Mouse (Mus musculus) layer of hippocampus, adult 18-20 months (tissue): Measurements from ENCODE around the gene Tm4sf20. TPM values are rescaled to one million over a fixed set of nuclear protein-coding genes. Genes with fewer than 3 reads are reported as not detected.

Source experiments
- DNase-seq, 2 experiments: peaks; one replicate each; pipeline ENCODE4 v3.0.0; 2022; ENCODE audit warnings: low spot score in 2 of 2
- total RNA-seq, 2 experiments: library from RNA; stranded (reverse); gene quantifications; 2 replicates each; pipeline ENCODE4 v1.2.3; 2021

Tm4sf20 gene
- total RNA-seq, 2 experiments from 2014 or later: not detected

GRCm38 (mm10) chr1:82717816-82718512 is 50.3 kb downstream of the Tm4sf20 start:
- no peak for DNase-seq

Other genes with a start within 250 kb of the Tm4sf20 start
- gene Col4a4, start 181.6 kb downstream of the Tm4sf20 start, total RNA-seq: 1 to 10 TPM in 1 of 2 experiments, under 1 TPM in 1; 0.52 to 1.0 TPM
- under 1 TPM; 0.22 to 0.30 TPM for gene Col4a3, start 181.5 kb downstream of the Tm4sf20 start, total RNA-seq
- gene Mff, start 43.6 kb downstream of the Tm4sf20 start, total RNA-seq: 100 to 1,000 TPM; 228 to 243 TPM
- gene Gm47791, start 2.8 kb upstream of the Tm4sf20 start, total RNA-seq: not detected
- 10 to 100 TPM; 69.3 to 74.0 TPM for gene Agfg1, start 71.0 kb upstream of the Tm4sf20 start, total RNA-seq
- under 1 TPM; 0.42 to 0.71 TPM for gene A030005L19Rik, start 144.9 kb upstream of the Tm4sf20 start, total RNA-seq
- not detected for gene A030014E15Rik, start 156.5 kb upstream of the Tm4sf20 start, total RNA-seq
- not detected for gene Gm6217, start 162.9 kb upstream of the Tm4sf20 start, total RNA-seq
- not detected for gene A030003K21Rik, start 174.9 kb upstream of the Tm4sf20 start, total RNA-seq
- not detected for gene Gm7544, start 187.6 kb upstream of the Tm4sf20 start, total RNA-seq
- gene Gm47955, start 191.8 kb upstream of the Tm4sf20 start, total RNA-seq: not detected
- gene Gm47959, start 232.1 kb upstream of the Tm4sf20 start, total RNA-seq: not detected